Mouse (Mus musculus) spleen, postnatal 4 days (tissue): ENCODE measurements at regions not wholly inside any gene's neighbourhood (a gene's known extent, or its start where the extent isn't known, plus 50 kb on each side); places are given as distances from the start of the nearest gene placed in this dataset.

ENCODE experiments used
- DNase-seq, 2 experiments: peaks; one replicate each; pipeline ENCODE4 v3.0.0; 2022; ENCODE audit warnings: low spot score in 2 of 2

GRCm38 (mm10) chr10:117940441-117941265, 94.8 kb upstream of the Rap1b start:
- no peak for DNase-seq

DNA sequence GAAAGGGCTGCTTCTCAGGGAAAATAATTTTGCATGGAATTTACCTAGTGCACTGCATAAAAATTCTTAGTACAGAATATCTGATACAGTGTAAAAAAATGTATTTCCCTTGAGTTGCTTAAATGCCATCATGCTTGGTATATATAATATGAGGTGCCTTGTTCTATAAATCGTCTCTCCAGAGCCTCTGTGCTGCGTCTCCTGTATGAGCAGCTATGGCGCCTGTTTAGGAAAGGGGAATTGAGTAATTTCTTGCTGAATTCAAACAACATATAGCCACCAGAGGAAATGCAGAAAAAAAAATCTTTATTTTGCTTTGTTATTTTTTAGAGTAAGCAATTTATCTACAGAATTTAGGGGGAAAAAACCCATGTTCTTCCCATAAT, 95.4 kb upstream of the Rap1b start:
- no peak for DNase-seq

DNA sequence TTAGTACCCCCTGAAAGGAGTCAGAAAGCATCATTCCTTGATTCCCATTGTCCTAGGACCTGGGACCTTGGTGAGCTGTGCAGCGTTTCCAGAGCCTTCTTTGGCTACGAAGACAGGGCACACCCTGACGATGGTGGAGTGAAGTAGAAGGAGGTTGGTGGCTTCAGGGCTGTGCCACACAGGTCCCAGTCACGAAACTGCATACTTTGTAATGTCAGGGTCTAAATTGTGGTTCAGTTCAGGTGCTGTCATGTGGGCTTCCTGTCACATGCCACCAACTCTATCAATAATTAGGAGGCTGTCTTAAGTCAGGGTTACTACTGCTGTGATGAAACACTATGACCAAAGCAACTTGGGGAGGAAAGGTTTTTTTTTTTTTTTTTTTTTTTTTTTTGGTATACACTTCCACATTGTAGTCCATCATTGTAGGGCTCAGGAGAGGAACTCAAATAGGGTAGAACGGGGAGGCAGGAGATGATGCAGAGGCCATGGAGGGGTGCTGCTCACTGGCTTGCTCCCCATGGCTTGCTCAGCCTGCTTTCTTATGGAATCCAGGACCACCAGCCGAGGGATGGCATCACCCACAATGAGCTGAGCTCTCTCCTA, 98.0 kb upstream of the Rap1b start:
- DNase-seq = no peak

GRCm38 (mm10) chr10:117947191-117947590, 101.4 kb upstream of the Rap1b start:
- DNase-seq = no peak

DNA sequence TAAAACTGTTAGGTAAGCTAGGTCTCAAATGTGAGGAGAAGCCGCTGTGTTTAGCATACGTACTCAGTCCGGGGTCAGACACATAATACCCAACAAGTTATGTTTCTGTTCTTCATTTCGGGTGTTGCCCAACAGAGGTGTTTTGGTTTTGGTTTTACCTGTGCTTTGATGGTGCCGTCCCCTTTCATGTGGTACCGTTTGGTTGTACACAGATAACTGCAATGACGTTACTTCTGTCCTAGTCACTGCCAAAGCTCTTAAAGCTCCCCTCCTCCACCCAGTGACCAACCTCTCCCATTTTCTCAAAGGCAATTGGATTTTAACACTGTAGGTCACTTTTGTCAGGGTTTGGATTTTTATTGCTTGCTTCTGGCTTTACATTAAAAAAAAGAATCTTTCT, 102.1 kb upstream of the Rap1b start:
- DNase-seq = no peak

DNA sequence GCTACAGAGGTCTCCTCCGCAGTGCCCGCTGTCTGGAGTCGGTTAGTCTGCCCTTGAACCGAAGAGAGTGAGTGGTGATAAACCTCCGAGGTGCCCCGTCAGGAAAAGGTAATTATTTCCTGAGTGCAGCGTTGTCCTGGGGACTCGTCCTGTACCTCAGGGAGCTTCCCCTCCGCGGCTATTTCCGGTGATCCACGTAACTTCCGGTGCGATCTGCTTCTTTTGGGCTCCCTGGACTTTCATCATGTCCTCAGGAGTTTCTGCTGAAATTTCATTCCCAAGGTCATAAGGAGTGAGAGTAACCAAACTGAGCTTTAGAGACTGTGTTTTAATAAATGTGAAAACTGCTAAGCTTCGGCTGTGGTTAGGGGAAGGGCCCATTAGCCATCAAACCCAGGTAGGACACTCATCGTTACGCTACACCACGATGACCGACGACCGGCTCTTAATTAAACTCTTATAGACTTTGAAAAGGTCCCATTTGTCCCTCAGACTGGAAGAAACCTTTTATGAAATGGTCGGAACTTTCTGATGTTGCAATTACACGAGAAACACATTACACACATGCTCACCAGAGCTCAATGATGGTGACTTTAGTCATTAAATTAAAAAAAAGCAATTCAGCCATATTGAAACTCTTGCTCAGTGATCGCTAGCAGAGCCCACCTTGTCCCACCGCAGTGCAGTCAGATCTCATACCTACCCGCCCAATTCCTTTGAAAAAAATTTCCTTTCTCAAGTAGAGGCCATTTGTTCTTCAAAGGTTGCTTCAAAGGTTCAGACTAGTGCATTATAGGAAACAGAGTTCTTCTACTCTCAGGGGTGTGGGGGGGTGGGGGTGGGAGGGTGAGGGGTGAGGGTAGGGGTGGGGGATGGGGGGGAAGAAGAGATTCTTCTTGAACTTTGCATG, 106.5 kb upstream of the Rap1b start:
- peak; percentile 37 to 69 for DNase-seq

GRCm38 (mm10) chr10:117953026-117953711, 107.3 kb upstream of the Rap1b start:
- peak in 1 of 2 experiments; percentile 32 for DNase-seq

DNA sequence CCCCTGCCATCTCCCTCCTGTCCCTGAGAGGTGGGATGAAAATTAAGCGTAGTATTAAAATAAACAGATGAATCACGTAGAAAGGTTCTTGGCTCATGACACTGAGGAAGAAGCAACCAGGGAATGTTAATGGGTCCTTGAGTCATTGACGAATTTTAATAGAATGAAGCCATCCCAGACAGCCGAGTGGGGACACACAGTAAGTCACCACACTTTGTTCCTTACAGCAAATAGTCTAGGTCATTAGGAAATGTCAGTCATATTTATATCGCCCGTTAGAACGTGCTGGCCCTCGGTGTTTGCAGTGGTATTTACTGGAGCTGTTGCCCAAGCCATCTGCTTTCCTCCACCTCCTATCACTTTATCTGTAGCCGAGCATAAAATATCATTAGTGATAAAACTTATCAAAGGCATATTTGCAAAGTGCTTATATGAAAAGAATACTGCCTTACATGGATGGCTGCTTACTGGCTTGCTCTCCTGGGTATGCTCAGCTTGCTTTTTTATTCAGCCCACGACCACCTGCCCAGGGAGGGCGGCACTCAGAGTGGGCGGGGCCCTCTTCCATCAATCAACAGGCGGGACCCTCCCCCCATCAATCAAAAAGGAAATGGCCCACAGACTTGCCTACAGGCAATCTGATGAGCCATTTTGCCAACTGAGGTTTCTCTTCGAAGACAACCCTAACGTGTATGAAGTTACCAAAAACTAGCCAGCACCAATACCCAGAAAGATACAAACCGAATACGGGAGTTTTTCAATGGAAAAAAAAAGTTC, 110.5 kb upstream of the Rap1b start:
- no peak for DNase-seq

- no peak for DNase-seq
Observed at GRCm38 (mm10) chr10:117974706-117975105, 128.9 kb upstream of the Rap1b start.

DNA sequence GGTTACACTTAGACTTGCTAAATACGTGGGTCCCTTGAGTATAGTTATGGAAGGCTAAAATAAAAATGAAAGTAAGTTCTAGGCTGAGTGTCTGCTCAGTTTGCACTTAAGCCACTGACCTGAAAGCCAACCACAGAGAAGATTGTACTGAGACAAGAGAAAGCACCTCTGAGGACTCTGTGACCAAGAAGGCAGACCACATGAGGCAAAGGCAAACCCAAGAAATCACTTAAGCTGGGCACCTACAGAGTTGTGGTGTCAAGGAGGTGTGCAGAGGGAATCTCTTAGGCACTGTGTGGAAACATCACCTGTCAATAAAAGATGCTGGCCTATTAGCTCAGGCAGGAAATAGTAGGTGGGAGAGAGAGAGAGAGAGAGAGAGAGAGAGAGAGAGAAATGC, 129.6 kb upstream of the Rap1b start:
- DNase-seq = no peak

DNA sequence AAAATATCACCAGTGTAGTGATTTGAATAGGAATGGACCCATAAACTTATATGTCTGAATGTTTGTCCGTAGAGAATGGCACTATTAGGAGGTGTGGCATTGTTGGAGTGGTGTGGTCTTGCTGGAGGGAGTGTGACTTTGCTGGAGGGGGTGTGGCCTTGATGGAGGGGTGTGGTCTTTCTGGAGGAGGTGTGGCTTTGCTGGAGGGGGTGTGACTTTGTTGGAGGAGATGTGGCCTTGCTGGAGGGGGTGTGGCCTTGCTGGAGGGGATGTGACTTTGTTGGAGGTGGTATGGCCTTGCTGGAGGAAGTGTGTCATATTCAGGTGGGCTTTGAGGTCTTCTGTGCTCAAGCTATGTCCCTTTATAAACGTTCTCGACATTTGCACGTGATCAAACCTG, 133.3 kb upstream of the Rap1b start:
- DNase-seq = no peak

GRCm38 (mm10) chr10:117982611-117983210, 136.9 kb upstream of the Rap1b start:
- no peak for DNase-seq

DNA sequence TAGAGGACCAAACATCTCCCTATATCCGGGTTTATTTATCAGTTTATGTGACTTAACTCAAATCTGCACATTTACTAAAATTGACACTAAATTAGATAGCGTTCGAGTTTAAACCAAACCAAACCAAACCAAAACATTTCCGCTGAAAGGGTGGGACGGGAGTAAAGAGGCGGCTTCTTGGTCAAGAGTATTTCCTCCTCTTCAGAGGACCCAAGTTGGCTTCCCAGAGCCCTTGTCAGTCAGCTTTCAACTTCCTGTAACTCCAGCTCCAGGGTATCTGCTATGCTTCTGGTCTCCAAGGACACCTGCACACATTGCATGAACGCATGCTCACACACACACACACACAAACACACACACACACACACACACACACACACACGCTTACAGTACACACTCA, 137.4 kb upstream of the Rap1b start:
- no peak for DNase-seq

DNA sequence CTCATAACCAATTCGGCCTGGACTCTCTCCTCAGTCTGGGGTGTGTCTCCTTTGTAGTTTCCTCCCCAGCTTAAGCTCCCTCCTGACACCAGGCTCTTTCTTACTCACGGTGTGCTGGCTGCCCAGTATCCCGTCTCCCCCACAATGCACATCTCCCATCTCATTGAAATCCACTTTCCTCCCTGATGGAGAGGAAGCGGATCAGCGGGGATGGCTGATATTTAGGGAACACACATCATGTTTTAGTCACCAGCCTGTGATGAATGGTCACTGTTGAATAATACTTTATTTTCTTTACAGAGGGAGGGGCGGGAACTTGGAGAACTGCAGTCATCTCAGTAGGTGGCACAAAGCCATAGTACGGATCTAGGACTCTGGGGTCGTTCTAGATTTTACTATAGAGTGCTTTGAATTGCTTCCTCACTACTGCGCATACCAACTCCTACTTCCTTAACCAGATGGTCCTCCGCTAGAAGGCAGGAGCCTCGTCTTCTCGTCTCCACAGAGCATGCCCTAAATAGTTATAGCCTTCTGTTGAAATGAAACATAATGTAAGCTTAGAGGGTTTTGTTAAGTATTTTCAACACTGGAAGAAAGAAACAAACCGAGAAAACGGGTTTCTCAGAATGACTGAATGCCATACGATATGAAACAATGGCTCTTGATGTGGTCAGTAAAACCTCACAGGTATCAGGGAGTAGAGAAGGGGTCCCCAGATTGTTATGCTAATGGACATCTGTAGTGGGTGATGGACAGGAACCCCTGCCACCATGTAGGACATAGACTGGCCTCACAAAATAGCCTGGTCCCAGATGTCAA, 139.2 kb upstream of the Rap1b start:
- DNase-seq = no peak

DNA sequence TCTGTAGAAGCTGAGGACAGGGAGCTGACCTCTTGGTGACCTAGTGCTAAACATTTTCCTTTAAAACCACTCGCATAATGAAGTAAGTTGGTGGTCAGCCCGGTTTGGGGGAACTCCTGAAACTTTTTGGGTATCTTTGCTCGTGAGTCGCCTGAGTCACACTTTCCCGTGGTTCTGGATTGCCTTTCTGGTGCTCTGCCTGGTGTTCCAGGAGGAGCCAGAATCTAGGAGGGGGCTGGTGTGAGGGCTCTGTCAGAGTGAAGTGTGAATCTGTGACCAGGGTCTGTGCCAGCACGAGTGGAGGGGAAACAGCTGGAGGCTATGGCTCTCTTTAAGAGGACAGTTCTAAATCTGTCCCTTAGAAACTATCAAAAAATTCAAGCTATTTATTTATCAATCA, 141.8 kb upstream of the Rap1b start:
- no peak for DNase-seq

- DNase-seq = no peak
Observed at GRCm38 (mm10) chr10:117988076-117988475, 142.2 kb upstream of the Rap1b start.

DNA sequence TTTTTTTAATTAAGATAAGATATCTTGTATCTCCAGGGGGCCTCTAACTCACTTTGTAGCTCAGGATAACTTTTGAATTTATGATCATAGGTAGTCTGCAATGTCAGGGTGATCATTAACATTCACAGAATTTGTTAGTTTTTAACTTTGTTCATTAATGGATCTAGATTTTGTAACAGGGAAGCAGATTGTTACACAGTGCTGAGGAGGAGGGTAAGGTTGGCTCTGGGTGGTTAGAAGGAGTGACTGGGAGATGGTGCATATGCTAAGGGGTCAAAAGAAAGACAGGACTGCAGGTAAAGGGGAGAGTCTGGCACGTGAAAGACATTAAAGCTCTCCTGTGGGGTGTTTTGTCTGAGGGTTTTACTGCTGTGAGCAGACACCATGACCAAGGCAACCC, 145.3 kb upstream of the Rap1b start:
- DNase-seq = no peak

DNA sequence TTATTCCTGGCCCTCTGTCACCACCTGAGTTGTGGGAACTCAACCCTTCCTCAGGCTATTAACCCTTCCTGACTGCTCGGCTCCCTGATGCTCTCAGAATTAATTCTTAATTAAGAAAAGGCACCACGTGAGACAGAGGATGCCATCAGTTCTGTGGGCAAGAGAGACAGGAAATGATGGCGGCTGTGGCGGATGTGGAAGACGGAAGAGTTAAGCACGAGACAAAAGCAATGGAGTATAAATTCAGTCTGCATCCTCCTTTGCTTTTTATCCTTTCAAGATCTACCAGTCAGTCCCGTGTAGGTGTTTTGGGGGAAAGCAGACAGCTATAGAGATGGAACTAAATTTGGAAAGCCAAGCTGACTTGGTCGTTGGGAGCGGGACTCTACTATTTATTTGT, 146.5 kb upstream of the Rap1b start:
- DNase-seq = peak in 1 of 2 experiments; percentile 41

- no peak for DNase-seq
Observed at GRCm38 (mm10) chr10:117993809-117994208, 147.8 kb upstream of the Mdm1 start.

DNA sequence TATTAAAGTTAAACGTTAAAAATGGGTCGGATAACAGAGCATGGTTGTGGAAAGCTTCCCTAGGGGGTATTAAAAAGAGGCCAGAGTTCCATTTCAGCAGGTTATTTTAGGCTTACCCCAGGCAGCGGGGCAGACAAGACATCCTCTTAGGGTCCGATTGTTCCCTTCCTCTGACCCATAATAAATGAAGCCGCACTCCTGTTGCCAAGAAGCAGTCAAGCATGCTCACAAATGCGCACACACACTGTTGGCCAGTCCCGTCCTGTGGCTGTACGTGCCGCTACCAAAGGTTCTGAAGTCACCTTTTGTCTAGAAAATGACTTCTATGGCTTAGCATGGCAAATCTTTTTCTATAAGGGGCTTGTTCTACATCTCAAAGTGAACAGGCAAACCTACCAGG, 146.8 kb upstream of the Mdm1 start:
- no peak for DNase-seq
